Mouse (Mus musculus) hindbrain, embryonic 14.5 days (tissue): ENCODE measurements around the gene Lurap1. TPM values are rescaled to one million over a fixed set of nuclear protein-coding genes. Genes with fewer than 3 reads are reported as not detected.

Source experiments
- ATAC-seq: fragments of 200-750 bp; cut with Nextera tagmentation; 2 replicates; pipeline ENCODE4 v1.8.0; 2017; ENCODE audit warnings: moderate number of reproducible peaks, mild to moderate bottlenecking, moderate TSS enrichment, moderate library complexity; ENCODE audit not compliant: low FRiP score
- DNase-seq: peaks from one replicate; pipeline ENCODE4 v3.0.0-alpha.2; 2015; ENCODE audit warnings: low spot score
- H3K27ac ChIP-seq: fragments of 300-500 bp; sonication (generic); 2 replicates; pipeline ENCODE4 v1.5.1; 2014; ENCODE audit warnings: mild to moderate bottlenecking, moderate library complexity
- H3K27me3 ChIP-seq: fragments of 300-500 bp; sonication (generic); 2 replicates; pipeline ENCODE4 v1.6.1; 2014; ENCODE audit warnings: mild to moderate bottlenecking, low read length, mixed read lengths; ENCODE audit not compliant: control insufficient read depth, insufficient read depth
- H3K36me3 ChIP-seq: fragments of 300-500 bp; sonication (generic); replicated peaks from 2 replicates; pipeline ENCODE4 v1.6.1; 2014; ENCODE audit not compliant: control insufficient read depth, insufficient read depth
- H3K4me1 ChIP-seq: fragments of 300-500 bp; sonication (generic); replicated peaks from 2 replicates; pipeline ENCODE4 v1.6.1; 2014; ENCODE audit warnings: antibody characterized with exemption, low read length, mixed read lengths; ENCODE audit not compliant: control insufficient read depth, insufficient read depth
- H3K4me2 ChIP-seq: fragments of 300-500 bp; sonication (generic); replicated peaks from 2 replicates; pipeline ENCODE4 v1.6.1; 2014; ENCODE audit warnings: mild to moderate bottlenecking, moderate library complexity
- H3K4me3 ChIP-seq: fragments of 300-500 bp; sonication (generic); replicated peaks from 2 replicates; pipeline ENCODE4 v1.5.1; 2014; ENCODE audit warnings: mild to moderate bottlenecking, low read length
- H3K9ac ChIP-seq: fragments of 300-500 bp; sonication (generic); 2 replicates; pipeline ENCODE4 v1.6.1; 2014
- H3K9me3 ChIP-seq: fragments of 300-500 bp; sonication (generic); 2 replicates; pipeline ENCODE4 v1.6.1; 2016; ENCODE audit warnings: low read length; ENCODE audit not compliant: control insufficient read depth
- WGBS: fragments of 180-500 bp; shearing (Covaris S2); extraction: QIAGEN DNeasy Blood & Tissue Kit; methylation state at CpG from one replicate; pipeline ENCODE4 v1.1.7; 2014; 5-methylcytosine and 5-hydroxymethylcytosine counted together
- polyA plus RNA-seq: library from polyadenylated mRNA; unstranded; fragments of >200 nt; fragmentation: Nextera tagmentation; extraction: Ambion mirVana; gene quantifications from 2 replicates; pipeline ENCODE4 v1.2.1, GENCODE M21; 2014

The Lurap1 gene
- polyA plus RNA-seq, 1 experiment from 2014 or later = 2.7 TPM

GRCm38 (mm10) chr4:116165708-116166407, 14.7 kb upstream of the Lurap1 start:
- H3K4me3 ChIP-seq = no peak overlapping the region
- H3K9ac ChIP-seq = no peak overlapping the region
- H3K4me1 ChIP-seq = no peaks in the 10 kb centered on the region
- no peaks in the 10 kb centered on the region for H3K9me3 ChIP-seq
- no peaks in the 10 kb centered on the region for H3K27me3 ChIP-seq
- no peak overlapping the region for H3K27ac ChIP-seq
- DNase-seq (no peak), ATAC-seq (no peak)
- WGBS = 82% methylated on average over 8 of the region's 8 CpGs
- no peak overlapping the region for H3K4me2 ChIP-seq
- no peaks in the 10 kb centered on the region for H3K36me3 ChIP-seq

- Histone ChIP-seq H3K27ac (no peak overlapping the region), H3K36me3 (0 out of 2 replicates have a peak, but pooled peaks cover 2% of the 10 kb centered on the region), H3K4me3 (no peak overlapping the region), H3K4me2 (no peak overlapping the region), H3K9ac (no peak overlapping the region), H3K9me3 (no peaks in the 10 kb centered on the region), H3K4me1 (no peaks in the 10 kb centered on the region), H3K27me3 (no peaks in the 10 kb centered on the region)
- no peak for DNase-seq
- 91% methylated on average over 2 of the region's 2 CpGs for WGBS
- no peak for ATAC-seq
Measured at GRCm38 (mm10) chr4:116164759-116165554, 13.8 kb upstream of the Lurap1 start.

DNA sequence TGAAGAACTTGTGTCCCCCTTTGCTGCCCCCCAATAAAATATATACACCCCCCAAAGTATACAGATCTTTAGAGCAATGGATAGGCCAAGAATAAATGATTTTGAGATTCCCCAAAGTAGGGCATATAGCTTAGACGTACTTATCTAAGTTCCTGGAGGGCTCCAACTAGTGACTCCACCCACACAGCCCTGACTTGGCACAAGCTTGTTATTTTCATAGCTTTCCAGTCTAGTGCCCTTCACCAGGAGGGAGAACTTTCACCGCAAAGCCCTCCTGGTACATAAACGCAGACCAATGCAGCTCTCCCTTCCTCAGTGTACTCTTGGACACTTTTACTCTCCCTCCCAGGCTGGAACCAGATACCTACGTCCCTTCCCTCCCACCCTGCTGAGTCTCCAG, 11.0 kb upstream of the Lurap1 start:
- DNase-seq = no peak
- peaks cover 30% of the 10 kb centered on the region for H3K36me3 ChIP-seq
- no peak overlapping the region for H3K27ac ChIP-seq
- no peaks in the 10 kb centered on the region for H3K9me3 ChIP-seq
- H3K4me1 ChIP-seq = no peaks in the 10 kb centered on the region
- no peak overlapping the region for H3K4me2 ChIP-seq
- H3K4me3 ChIP-seq = no peak overlapping the region
- WGBS = 78% methylated on average over 4 of the region's 4 CpGs
- ATAC-seq = no peak
- H3K27me3 ChIP-seq = no peaks in the 10 kb centered on the region
- H3K9ac ChIP-seq = no peak overlapping the region

- no peak overlapping the region for H3K4me2 ChIP-seq
- no peak overlapping the region for H3K27ac ChIP-seq
- no peaks in the 10 kb centered on the region for H3K4me1 ChIP-seq
- H3K27me3 ChIP-seq = no peaks in the 10 kb centered on the region
- ATAC-seq = no peak
- H3K36me3 ChIP-seq = peaks cover 44% of the 10 kb centered on the region
- no peak for DNase-seq
- H3K9me3 ChIP-seq = no peaks in the 10 kb centered on the region
- H3K4me3 ChIP-seq = no peak overlapping the region
- 82% methylated on average over 3 of the region's 3 CpGs for WGBS
- no peak overlapping the region for H3K9ac ChIP-seq
Measured at GRCm38 (mm10) chr4:116160769-116161168, 9.6 kb upstream of the Lurap1 start.

DNA sequence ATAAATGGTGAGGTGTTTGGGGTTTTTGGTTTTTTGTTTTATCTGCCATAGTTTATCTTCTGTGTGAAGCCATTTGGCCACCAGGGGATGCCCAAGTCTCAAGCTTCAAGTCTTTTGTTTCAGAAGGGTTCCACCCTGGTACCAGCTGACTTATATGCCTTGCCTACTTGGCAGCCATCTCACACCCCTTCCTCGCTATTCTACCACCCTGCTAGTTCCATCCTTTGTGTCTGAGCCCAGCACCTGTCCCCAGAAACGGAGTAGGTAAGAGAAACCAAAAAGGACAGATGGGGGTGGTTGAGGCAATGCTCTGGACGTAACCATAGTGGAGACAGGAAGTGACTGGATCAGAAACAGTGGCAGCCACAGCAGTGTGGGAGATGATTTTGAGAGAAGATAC, 8.8 kb upstream of the Lurap1 start:
- WGBS = 71% methylated on average over 3 of the region's 3 CpGs
- peaks cover 52% of the 10 kb centered on the region for H3K36me3 ChIP-seq
- no peaks in the 10 kb centered on the region for H3K4me1 ChIP-seq
- no peaks in the 10 kb centered on the region for H3K27me3 ChIP-seq
- H3K27ac ChIP-seq = no peak overlapping the region
- H3K4me3 ChIP-seq = no peak overlapping the region
- no peak for ATAC-seq
- no peak overlapping the region for H3K4me2 ChIP-seq
- DNase-seq = peak; percentile 71
- H3K9ac ChIP-seq = no peak overlapping the region
- H3K9me3 ChIP-seq = no peaks in the 10 kb centered on the region

- Histone ChIP-seq H3K4me1 (no peaks in the 10 kb centered on the region), H3K27ac (no peak overlapping the region), H3K27me3 (no peaks in the 10 kb centered on the region), H3K9ac (no peak overlapping the region), H3K4me3 (no peak overlapping the region), H3K9me3 (no peaks in the 10 kb centered on the region), H3K4me2 (no peak overlapping the region), H3K36me3 (peaks cover 72% of the 10 kb centered on the region)
- DNase-seq = no peak
- WGBS = 88% methylated on average over 2 of the region's 2 CpGs
- ATAC-seq = no peak
Measured at GRCm38 (mm10) chr4:116157882-116158281, 6.7 kb upstream of the Lurap1 start.

- Histone ChIP-seq H3K4me3 (no peak overlapping the region), H3K27ac (no peak overlapping the region), H3K9ac (no peak overlapping the region), H3K9me3 (no peaks in the 10 kb centered on the region), H3K27me3 (no peaks in the 10 kb centered on the region), H3K4me1 (peaks cover 14% of the 10 kb centered on the region), H3K36me3 (peaks cover 57% of the 10 kb centered on the region), H3K4me2 (no peak overlapping the region)
- DNase-seq = no peak
- ATAC-seq = no peak
- WGBS = 93% methylated on average over 15 of the region's 15 CpGs
Measured at GRCm38 (mm10) chr4:116152702-116153101, 1.6 kb upstream of the Lurap1 start.

DNA sequence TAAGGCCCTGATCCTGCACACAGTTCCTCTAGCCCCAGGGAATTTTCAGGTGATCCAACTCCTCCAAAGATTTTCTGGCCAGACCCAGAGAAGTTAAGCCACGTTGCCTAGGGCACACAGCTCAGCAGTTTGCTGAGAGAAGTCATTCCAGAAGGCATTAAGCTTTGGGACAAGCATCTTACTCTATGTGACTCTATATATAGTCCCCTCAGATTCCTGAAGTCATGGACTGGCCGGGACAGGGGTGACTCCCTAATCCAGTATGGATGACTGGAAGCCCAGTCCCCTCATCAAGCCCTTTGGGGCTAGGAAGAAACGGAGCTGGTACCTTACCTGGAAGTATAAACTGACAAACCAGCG, 296 bp downstream of the Lurap1 start:
- Histone ChIP-seq H3K36me3 (peaks cover 39% of the 10 kb centered on the region), H3K9me3 (no peaks in the 10 kb centered on the region), H3K27ac (peak overlapping the region; percentile 93), H3K27me3 (no peaks in the 10 kb centered on the region), H3K4me3 (peak overlapping the region; percentile 80), H3K4me2 (peak overlapping the region; percentile 75), H3K4me1 (peaks cover 14% of the 10 kb centered on the region), H3K9ac (peak overlapping the region; percentile 96)
- DNase-seq (no peak), ATAC-seq (peak; percentile 11; the same call in 1 of the 2 replicates)
- WGBS = 27% methylated on average over 4 of the region's 4 CpGs

DNA sequence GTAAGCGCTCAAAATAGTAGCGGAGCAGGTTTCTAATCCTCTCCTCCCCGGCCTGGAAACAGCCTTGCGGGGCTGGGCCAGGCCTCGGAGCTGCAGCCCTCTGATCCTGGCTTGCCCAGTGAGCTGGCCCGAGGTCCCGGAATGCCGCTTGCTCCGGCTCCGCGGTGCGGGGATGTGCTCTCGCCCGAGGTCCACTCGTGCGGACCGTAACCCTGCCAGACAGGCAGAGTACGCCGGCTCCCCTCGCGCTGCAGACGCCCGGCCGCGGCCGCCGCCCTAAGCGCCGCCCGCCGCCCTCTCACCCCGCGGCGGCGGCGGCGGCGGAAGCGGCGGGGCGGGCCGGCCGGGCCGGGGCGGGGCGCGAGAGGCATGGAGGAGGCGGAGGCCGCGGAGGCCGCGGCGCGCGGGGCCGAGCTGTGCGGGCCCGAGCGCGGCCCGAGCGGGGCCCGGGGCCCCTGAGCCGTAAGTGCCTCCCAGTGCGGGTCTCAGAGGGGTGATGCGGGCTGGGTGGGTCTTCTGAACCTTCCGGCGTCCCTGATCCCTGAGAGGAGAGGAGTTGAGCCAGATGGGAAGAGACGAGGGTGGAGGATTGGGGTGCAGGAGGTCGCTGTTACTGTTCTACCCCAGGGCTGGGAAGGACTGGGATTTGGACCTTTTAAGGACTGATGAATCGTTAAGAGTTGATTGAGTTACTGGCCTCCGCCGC, 829 bp downstream of the Lurap1 start:
- ATAC-seq (peak; percentile 88), DNase-seq (peak; percentile 71)
- peaks cover 14% of the 10 kb centered on the region for H3K4me1 ChIP-seq
- H3K36me3 ChIP-seq = peaks cover 33% of the 10 kb centered on the region
- H3K9ac ChIP-seq = peak overlapping the region; percentile 96
- H3K27ac ChIP-seq = peak overlapping the region; percentile 93
- H3K4me2 ChIP-seq = peak overlapping the region; percentile 75
- under 1% methylated on average over 69 of the region's 73 CpGs for WGBS
- H3K4me3 ChIP-seq = peak overlapping the region; percentile 80
- no peaks in the 10 kb centered on the region for H3K27me3 ChIP-seq
- no peaks in the 10 kb centered on the region for H3K9me3 ChIP-seq
